Mouse (Mus musculus): ENCODE measurements around the gene Kcnn3.

Gene Kcnn3

GRCm38 (mm10) chr3:89521503-89521854 is 1.5 kb downstream of the Kcnn3 start:
- DNase-seq = no peak

- DNase-seq = no peak
These were observed 2.6 kb downstream of the Kcnn3 start for GRCm38 (mm10) chr3:89522450-89523128.

GRCm38 (mm10) chr3:89526298-89527090 is 6.5 kb downstream of the Kcnn3 start:
- DNase-seq = no peak

GRCm38 (mm10) chr3:89529796-89530195 is 9.8 kb downstream of the Kcnn3 start:
- no peak for DNase-seq

- peak; percentile 81 for DNase-seq
These were observed 14.7 kb downstream of the Kcnn3 start for GRCm38 (mm10) chr3:89534566-89535097.

GRCm38 (mm10) chr3:89535147-89535546 is 15.2 kb downstream of the Kcnn3 start:
- DNase-seq = no peak

GRCm38 (mm10) chr3:89539036-89539739 is 19.2 kb downstream of the Kcnn3 start:
- no peak for DNase-seq

- DNase-seq = no peak
These were observed 19.9 kb downstream of the Kcnn3 start for GRCm38 (mm10) chr3:89539740-89540370.

GRCm38 (mm10) chr3:89540371-89540743 is 20.4 kb downstream of the Kcnn3 start:
- DNase-seq = no peak

GRCm38 (mm10) chr3:89546951-89547350 is 27.0 kb downstream of the Kcnn3 start:
- DNase-seq = no peak

- no peak for DNase-seq
These were observed 28.8 kb downstream of the Kcnn3 start for GRCm38 (mm10) chr3:89548805-89549204.

GRCm38 (mm10) chr3:89549488-89549887 is 29.5 kb downstream of the Kcnn3 start:
- no peak for DNase-seq

- DNase-seq = peak; percentile 94
These were observed 31.9 kb downstream of the Kcnn3 start for GRCm38 (mm10) chr3:89551880-89552279.

GRCm38 (mm10) chr3:89553432-89553831 is 33.5 kb downstream of the Kcnn3 start:
- no peak for DNase-seq

- no peak for DNase-seq
These were observed 34.0 kb downstream of the Kcnn3 start for GRCm38 (mm10) chr3:89553946-89554345.

GRCm38 (mm10) chr3:89554587-89554986 is 34.6 kb downstream of the Kcnn3 start:
- no peak for DNase-seq

- DNase-seq = no peak
These were observed 37.8 kb downstream of the Kcnn3 start for GRCm38 (mm10) chr3:89557811-89558210.

- no peak for DNase-seq
These were observed 39.3 kb downstream of the Kcnn3 start for GRCm38 (mm10) chr3:89558972-89559910.

GRCm38 (mm10) chr3:89561386-89561785 is 41.4 kb downstream of the Kcnn3 start:
- DNase-seq = peak; percentile 12

GRCm38 (mm10) chr3:89565371-89565770 is 45.4 kb downstream of the Kcnn3 start:
- DNase-seq = no peak

GRCm38 (mm10) chr3:89569058-89569457 is 49.1 kb downstream of the Kcnn3 start:
- no peak for DNase-seq
